Comparison of ENCODE assay signal across 23 mouse cellular contexts in the genomic region with DNA sequence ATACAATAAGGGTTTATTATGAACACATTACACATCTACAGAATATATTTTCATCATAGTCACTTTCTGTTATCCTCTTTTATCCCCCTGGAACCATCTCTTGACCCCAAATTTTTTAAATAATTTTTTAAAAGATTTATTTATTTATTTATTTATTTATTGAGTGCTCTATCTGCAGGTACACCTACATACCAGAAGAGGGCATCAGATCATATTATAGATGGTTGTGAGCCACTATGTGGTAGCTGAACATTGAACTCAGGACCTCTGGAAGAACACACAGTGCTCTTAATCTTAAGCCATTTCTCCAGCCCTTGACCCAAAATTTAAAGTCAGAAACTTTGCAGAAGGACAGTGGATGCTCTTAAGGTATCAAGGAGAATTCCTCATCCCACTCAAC. TPM values are rescaled to one million over a fixed set of nuclear protein-coding genes. Genes with fewer than 3 reads are reported as not detected.
DNase-seq lines count a peak whose midpoint lies in the region; ATAC-seq and TF ChIP-seq lines count a peak whose summit lies in the region.
"Had no signal": no experiment of that assay in that cellular context is flagged by ENCODE, and none has a peak within 500 bp of the region (broad histone marks: within the 10 kb centered on the region; RNA-seq: fewer than 3 reads in every experiment).

No protein-coding gene starts in this region.

- H3K9ac ChIP-seq in liver, postnatal 0 days (replicated peaks), result no peak overlapping the region
- H3K9ac ChIP-seq in MEL (ENCODE audit: control insufficient read depth, low read depth, low read length, poor library complexity, severe bottlenecking), result no peak overlapping the region
- H3K9ac ChIP-seq: forebrain, embryonic 13.5 days; kidney, embryonic 15.5 days; liver, embryonic 13.5 days; midbrain, embryonic 12.5 days; stomach, embryonic 15.5 days had no signal

- intact Hi-C loops in gastrocnemius, adult 2 months (cut with DNase I), result no loop called here

- no peak for TF ChIP-seq POLR2A in MEL (IDR thresholded peaks at IDR 0.05; ENCODE audit: control insufficient read depth in 1 of 2, insufficient read depth in 1 of 2, low read depth in 1 of 2, low read length in 2 of 2, poor library complexity in 1 of 2)

- TF ChIP-seq EP300 in liver, postnatal 0 days (IDR thresholded peaks at IDR 0.05; ENCODE audit: low read depth), result no peak
- TF ChIP-seq EP300 in MEL (IDR thresholded peaks at IDR 0.05; ENCODE audit: low read depth in 1 of 2, low read length in 2 of 2), result no peak

- no peak for TF ChIP-seq RAD21 in MEL (IDR thresholded peaks at IDR 0.05; ENCODE audit: low read depth, low read length)

- no peaks in the 10 kb centered on the region for H3K79me2 ChIP-seq in MEL (ENCODE audit: control insufficient read depth, insufficient read depth, low read length, poor library complexity)

- H3K4me1 ChIP-seq in liver, postnatal 0 days (ENCODE audit: insufficient read depth), result no peaks in the 10 kb centered on the region
- H3K4me1 ChIP-seq in MEL (ENCODE audit: control insufficient read depth in 1 of 2, insufficient read depth in 2 of 2, low read length in 2 of 2), result no peaks in the 10 kb centered on the region
- H3K4me1 ChIP-seq in limb, embryonic 10.5 days, result peaks cover 17% of the 10 kb centered on the region
- H3K4me1 ChIP-seq: liver, embryonic 13.5 days; stomach, embryonic 15.5 days had no signal

- H3K9me3 ChIP-seq in liver, postnatal 0 days (ENCODE audit: low read length), result no peaks in the 10 kb centered on the region
- no peaks in the 10 kb centered on the region for H3K9me3 ChIP-seq in MEL (replicated peaks; ENCODE audit: insufficient read depth, low read length)
- no peaks in the 10 kb centered on the region for H3K9me3 ChIP-seq in limb, embryonic 10.5 days (replicated peaks)
- H3K9me3 ChIP-seq: forebrain, embryonic 13.5 days; kidney, embryonic 15.5 days; liver, embryonic 13.5 days; midbrain, embryonic 12.5 days; stomach, embryonic 15.5 days had no signal

- no peak for DNase-seq in gastrocnemius, adult 2 months
- DNase-seq in gastrocnemius, postnatal 4 days (ENCODE audit: low spot score in 2 of 2), result no peak
- DNase-seq in liver, postnatal 0 days, result no peak
- DNase-seq in liver, result no peak
- DNase-seq in MEL (ENCODE audit: low read depth, low spot score), result no peak
- peak; percentile 16 for DNase-seq in splenic B cell, adult 2 months (ENCODE audit: low read depth, low spot score)
- no peak for DNase-seq in limb, embryonic 10.5 days (ENCODE audit: low spot score)
- DNase-seq in kidney, postnatal 36 days, result no peak
- DNase-seq: adrenal gland, postnatal 25 days; B cell, adult 2 months; cerebellum, adult 2 months; gastrocnemius, postnatal 25 days; heart, postnatal 10 days; left cerebral cortex, postnatal 4 days; liver, embryonic 13.5 days; right cerebral cortex, postnatal 25 days; thymus, adult 2 months had no signal

- H3K27me3 ChIP-seq in liver, postnatal 0 days (ENCODE audit: insufficient read depth, low read length), result peaks cover 9% of the 10 kb centered on the region; the same call in 1 of the 2 replicates
- H3K27me3 ChIP-seq in MEL (ENCODE audit: control insufficient read depth in 1 of 2, insufficient read depth in 2 of 2, low read length in 2 of 2), result peaks cover 0 to 2% of the 10 kb centered on the region in 2 experiments; a peak in 2 of 4 replicates
- H3K27me3 ChIP-seq in splenic B cell, adult 2 months (ENCODE audit: control insufficient read depth, insufficient read depth, low read length, poor library complexity, severe bottlenecking), result no peaks in the 10 kb centered on the region
- no peaks in the 10 kb centered on the region for H3K27me3 ChIP-seq in limb, embryonic 10.5 days (ENCODE audit: low read depth, poor library complexity, severe bottlenecking)
- H3K27me3 ChIP-seq: kidney, embryonic 15.5 days; stomach, embryonic 15.5 days had no signal

- H3K36me3 ChIP-seq in liver, postnatal 0 days (replicated peaks; ENCODE audit: insufficient read depth, low read length), result no peaks in the 10 kb centered on the region
- H3K36me3 ChIP-seq in MEL (ENCODE audit: control insufficient read depth in 1 of 2, insufficient read depth in 2 of 2, low read length in 2 of 2), result no peaks in the 10 kb centered on the region
- H3K36me3 ChIP-seq in splenic B cell, adult 2 months (ENCODE audit: control insufficient read depth, insufficient read depth, low read length, poor library complexity, severe bottlenecking), result no peaks in the 10 kb centered on the region
- no peaks in the 10 kb centered on the region for H3K36me3 ChIP-seq in limb, embryonic 10.5 days
- H3K36me3 ChIP-seq: kidney, embryonic 15.5 days; liver, embryonic 13.5 days; midbrain, embryonic 12.5 days; stomach, embryonic 15.5 days had no signal

- no peak for ATAC-seq in liver, postnatal 0 days
- ATAC-seq: forebrain, embryonic 13.5 days had no signal

- TF ChIP-seq CTCF in gastrocnemius, adult 2 months (IDR thresholded peaks at IDR 0.05), result peak; percentile 43
- TF ChIP-seq CTCF in liver, postnatal 0 days (IDR thresholded peaks at IDR 0.05; ENCODE audit: low read depth), result peak; percentile 23; the same call in 1 of the 2 replicates
- TF ChIP-seq CTCF in MEL (IDR thresholded peaks at IDR 0.05 in 2 of 3, conservative IDR thresholded peaks at IDR 0.05 in 1 of 3; ENCODE audit: control insufficient read depth in 1 of 3, insufficient read depth in 1 of 3, low read depth in 2 of 3, low read length in 3 of 3, poor library complexity in 1 of 3, severe bottlenecking in 1 of 3), result peak in 1 of 3 experiments; percentile 23; a peak in 1 of 6 replicates

- H3K4me2 ChIP-seq in liver, postnatal 0 days (ENCODE audit: low read depth, low read length), result no peak overlapping the region
- H3K4me2 ChIP-seq: forebrain, embryonic 13.5 days; heart, embryonic 11.5 days; kidney, embryonic 15.5 days; liver, embryonic 13.5 days; midbrain, embryonic 12.5 days; stomach, embryonic 15.5 days had no signal

- H3K27ac ChIP-seq in gastrocnemius, adult 2 months, result no peak overlapping the region
- H3K27ac ChIP-seq in liver, postnatal 0 days (ENCODE audit: low read depth), result no peak overlapping the region
- H3K27ac ChIP-seq in MEL (ENCODE audit: control insufficient read depth, low read depth, low read length), result no peak overlapping the region
- no peak overlapping the region for H3K27ac ChIP-seq in limb, embryonic 10.5 days
- H3K27ac ChIP-seq: forebrain, embryonic 13.5 days; kidney, embryonic 15.5 days; liver, embryonic 13.5 days; midbrain, embryonic 12.5 days; stomach, embryonic 15.5 days had no signal

- no peak overlapping the region for H3K4me3 ChIP-seq in gastrocnemius, adult 2 months
- no peak overlapping the region for H3K4me3 ChIP-seq in liver, postnatal 0 days (ENCODE audit: low read depth, low read length)
- no peak overlapping the region for H3K4me3 ChIP-seq in MEL (ENCODE audit: control insufficient read depth in 1 of 2, insufficient read depth in 1 of 2, low read depth in 2 of 2, low read length in 2 of 2)
- no peak overlapping the region for H3K4me3 ChIP-seq in limb, embryonic 10.5 days
- H3K4me3 ChIP-seq: forebrain, embryonic 13.5 days; kidney, embryonic 15.5 days; liver, embryonic 13.5 days; midbrain, embryonic 12.5 days; myocyte; stomach, embryonic 15.5 days had no signal

TF ChIP-seq in MEL, 35 proteins besides CTCF, POLR2A, EP300 and RAD21:
- peak; percentile 4; the same call in 1 of the 2 replicates for TF ChIP-seq SMC3 (IDR thresholded peaks at IDR 0.05; ENCODE audit: low read depth, low read length)
- no peak for TF ChIP-seq SIN3A (IDR thresholded peaks at IDR 0.05; ENCODE audit: low read length)

RNA-seq across cellular contexts. Expression of a gene that starts 4.2 kb away (rescaled TPM):
- total RNA-seq in gastrocnemius, adult 2 months (2021), result 1 to 10 TPM; 1.6 to 3.5 TPM
- total RNA-seq in gastrocnemius, postnatal 4 days (2021), result 1 to 10 TPM; 4.7 to 5.8 TPM
- polyA plus RNA-seq in liver, postnatal 0 days (2015; fragmentation: Nextera tagmentation; extraction: Ambion mirVana), result 5.2 and 6.1 TPM in 2 replicates
- total RNA-seq in MEL (2012; rRNA removed), result not detected in 2 replicates
- not detected for polyA plus RNA-seq in MEL (2012; ENCODE audit: insufficient read depth in 1 of 2, insufficient read length in 2 of 2, low read depth in 1 of 2, low replicate concordance in 2 of 2, missing spikeins in 1 of 2)
- polyA plus RNA-seq in limb, embryonic 10.5 days (2016; fragmentation: Nextera tagmentation; extraction: Ambion mirVana), result 14.5 and 22.3 TPM in 2 replicates

RNA-seq across cellular contexts. Expression of a gene that starts 7.4 kb away (rescaled TPM):
- 10 to 100 TPM; 35.5 to 38.0 TPM for total RNA-seq in gastrocnemius, adult 2 months (2021)
- 10 to 100 TPM; 66.8 to 74.1 TPM for total RNA-seq in gastrocnemius, postnatal 4 days (2021)
- polyA plus RNA-seq in liver, postnatal 0 days (2015; fragmentation: Nextera tagmentation; extraction: Ambion mirVana), result 7.4 and 10.2 TPM in 2 replicates
- 94.8 and 111 TPM in 2 replicates for total RNA-seq in MEL (2012; rRNA removed)
- 100 to 1,000 TPM; 123 to 196 TPM for polyA plus RNA-seq in MEL (2012; ENCODE audit: insufficient read depth in 1 of 2, insufficient read length in 2 of 2, low read depth in 1 of 2, low replicate concordance in 2 of 2, missing spikeins in 1 of 2)
- polyA plus RNA-seq in limb, embryonic 10.5 days (2016; fragmentation: Nextera tagmentation; extraction: Ambion mirVana), result 85.7 and 96.3 TPM in 2 replicates
